Mouse (Mus musculus) intestine, embryonic 15.5 days (tissue): ENCODE data around the gene Umodl1. TPM values are rescaled to one million over a fixed set of nuclear protein-coding genes. Genes with fewer than 3 reads are reported as not detected.

Source experiments
- ATAC-seq: fragments of 200-750 bp; cut with Nextera tagmentation; 2 replicates; pipeline ENCODE4 v1.8.0; 2017; ENCODE audit warnings: moderate TSS enrichment, moderate library complexity
- H3K27ac ChIP-seq: fragments of 300-500 bp; sonication (generic); 2 replicates; pipeline ENCODE4 v1.5.1; 2015; ENCODE audit warnings: mild to moderate bottlenecking, inconsistent platforms
- H3K27me3 ChIP-seq: fragments of 300-500 bp; sonication (generic); replicated peaks from 2 replicates; pipeline ENCODE4 v1.6.1; 2015; ENCODE audit warnings: inconsistent platforms
- H3K36me3 ChIP-seq: fragments of 300-500 bp; sonication (generic); 2 replicates; pipeline ENCODE4 v1.6.1; 2015; ENCODE audit warnings: inconsistent platforms
- H3K4me1 ChIP-seq: fragments of 300-500 bp; sonication (generic); replicated peaks from 2 replicates; pipeline ENCODE4 v1.6.1; 2015; ENCODE audit warnings: inconsistent platforms
- H3K4me2 ChIP-seq: fragments of 300-500 bp; sonication (generic); replicated peaks from 2 replicates; pipeline ENCODE4 v1.6.1; 2015; ENCODE audit warnings: mild to moderate bottlenecking, inconsistent platforms
- H3K4me3 ChIP-seq: fragments of 300-500 bp; sonication (generic); replicated peaks from 2 replicates; pipeline ENCODE4 v1.5.1; 2015; ENCODE audit warnings: inconsistent platforms
- H3K9ac ChIP-seq: fragments of 300-500 bp; sonication (generic); 2 replicates; pipeline ENCODE4 v1.6.1; 2015; ENCODE audit warnings: inconsistent platforms
- H3K9me3 ChIP-seq: fragments of 300-500 bp; sonication (generic); 2 replicates; pipeline ENCODE4 v1.6.1; 2016; ENCODE audit warnings: inconsistent platforms
- WGBS: fragments of 180-500 bp; shearing (Covaris S2); methylation state at CpG from one replicate; pipeline ENCODE4 v1.1.7; 2015; 5-methylcytosine and 5-hydroxymethylcytosine counted together
- polyA plus RNA-seq: library from polyadenylated mRNA; unstranded; fragments of >200 nt; fragmentation: Nextera tagmentation; extraction: Ambion mirVana; gene quantifications from 2 replicates; pipeline ENCODE4 v1.2.1, GENCODE M21; 2015

The Umodl1 gene
- polyA plus RNA-seq, 1 experiment from 2014 or later = 0.06 TPM

DNA sequence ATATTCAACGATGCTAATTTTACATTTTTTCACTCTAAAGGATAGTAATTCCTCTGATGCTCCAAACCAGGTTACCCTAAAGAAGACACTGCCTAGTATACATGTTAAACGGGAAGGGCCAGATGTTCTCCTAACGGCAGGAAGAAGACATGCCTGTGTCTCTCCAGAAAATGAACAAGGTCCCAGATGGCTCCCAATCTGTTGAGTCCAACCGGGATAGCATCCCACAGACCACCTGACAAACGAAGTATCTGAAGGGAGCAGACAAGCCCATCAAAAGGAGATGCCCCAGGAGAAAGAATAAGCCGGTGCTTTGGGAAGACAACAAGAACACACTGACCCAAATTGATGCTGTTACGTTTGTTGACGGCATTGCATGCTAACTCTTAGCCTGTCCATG lies 2.8 kb upstream of the Umodl1 start:
- WGBS = 74% methylated on average over 8 of the region's 8 CpGs
- Histone ChIP-seq H3K4me3 (no peak overlapping the region), H3K27ac (no peak overlapping the region), H3K27me3 (no peaks in the 10 kb centered on the region), H3K4me2 (no peak overlapping the region), H3K36me3 (no peaks in the 10 kb centered on the region), H3K4me1 (no peaks in the 10 kb centered on the region), H3K9ac (no peak overlapping the region), H3K9me3 (no peaks in the 10 kb centered on the region)
- no peak for ATAC-seq

DNA sequence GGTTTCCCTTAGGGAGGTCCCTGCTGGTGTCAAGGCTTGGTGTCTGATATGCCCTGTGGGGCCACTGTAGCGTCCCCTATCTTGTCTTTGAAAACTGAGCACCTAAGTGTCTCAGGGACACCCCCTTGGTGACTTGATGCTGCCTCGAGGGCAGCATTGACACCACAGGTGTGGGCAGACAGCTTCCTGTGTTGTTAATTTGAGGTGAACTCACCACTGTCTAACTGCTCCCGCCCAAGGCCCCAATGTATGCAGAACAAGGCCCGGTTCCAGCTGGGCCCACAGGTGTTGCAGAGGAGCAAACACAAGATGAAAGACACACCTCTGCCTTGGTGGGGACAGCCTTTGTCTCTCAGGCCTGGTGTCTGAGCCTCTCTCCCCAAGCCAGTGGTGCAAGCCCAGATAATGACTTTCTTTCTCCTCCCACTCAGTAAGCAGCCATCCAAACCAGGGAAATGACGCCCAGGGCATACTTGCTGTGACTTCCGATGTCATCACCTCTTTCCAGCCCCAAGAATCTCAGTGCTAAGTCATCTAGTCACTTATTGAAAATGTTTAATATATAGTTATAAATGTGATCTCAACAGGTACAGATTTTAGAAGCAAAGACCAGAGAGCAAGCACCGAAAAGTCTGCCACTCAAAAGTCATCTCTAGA lies 7.6 kb downstream of the Umodl1 start:
- no peak for ATAC-seq
- Histone ChIP-seq H3K4me2 (no peak overlapping the region), H3K27ac (no peak overlapping the region), H3K4me3 (no peak overlapping the region), H3K9ac (no peak overlapping the region), H3K9me3 (no peaks in the 10 kb centered on the region), H3K4me1 (no peaks in the 10 kb centered on the region), H3K27me3 (no peaks in the 10 kb centered on the region), H3K36me3 (no peaks in the 10 kb centered on the region)
- WGBS = 56% methylated on average over 7 of the region's 7 CpGs

DNA sequence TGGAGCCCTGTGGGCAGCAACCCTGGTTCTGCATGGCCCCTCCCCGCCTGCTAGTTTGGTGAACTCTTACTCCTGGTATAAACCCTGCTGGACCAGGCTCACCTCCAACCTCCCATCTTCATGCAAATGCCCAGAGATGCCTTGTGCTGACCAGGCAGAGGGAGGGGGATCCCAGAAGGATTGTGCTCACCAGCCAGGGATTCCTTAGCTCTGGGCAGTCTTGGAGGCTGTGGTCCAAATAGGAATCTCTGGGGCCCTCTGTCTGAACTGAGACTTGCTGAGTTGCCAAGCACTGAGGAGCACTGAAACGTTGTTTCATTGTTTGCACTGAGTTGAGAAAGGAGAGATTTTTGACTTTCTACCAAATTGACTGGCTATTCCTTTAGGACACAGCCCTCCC lies 8.4 kb downstream of the Umodl1 start:
- Histone ChIP-seq H3K36me3 (no peaks in the 10 kb centered on the region), H3K27ac (no peak overlapping the region), H3K4me3 (no peak overlapping the region), H3K4me2 (no peak overlapping the region), H3K27me3 (no peaks in the 10 kb centered on the region), H3K9me3 (no peaks in the 10 kb centered on the region), H3K4me1 (no peaks in the 10 kb centered on the region), H3K9ac (no peak overlapping the region)
- 29% methylated on average over 2 of the region's 2 CpGs for WGBS
- no peak for ATAC-seq

DNA sequence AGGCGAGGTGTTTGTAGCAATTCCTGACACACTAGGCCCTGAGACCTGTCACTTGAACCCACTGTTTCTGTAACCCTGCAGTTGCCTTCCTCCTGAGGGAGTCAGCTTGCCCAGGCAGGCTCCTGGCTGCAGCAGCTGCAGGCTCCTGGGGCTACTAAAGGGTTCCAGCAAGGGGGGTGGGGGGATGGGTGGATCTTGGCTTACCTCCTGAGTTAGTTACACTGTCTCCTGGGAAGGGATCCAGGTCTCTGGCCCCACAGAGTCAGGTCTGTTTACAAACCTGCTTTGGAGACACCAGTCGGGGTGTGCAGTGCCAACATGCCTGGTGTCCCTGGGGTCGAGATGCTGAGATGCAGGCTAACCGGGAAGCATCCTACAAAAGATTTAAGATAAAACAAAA lies 15.5 kb downstream of the Umodl1 start:
- Histone ChIP-seq H3K4me2 (no peak overlapping the region), H3K4me1 (no peaks in the 10 kb centered on the region), H3K27me3 (no peaks in the 10 kb centered on the region), H3K36me3 (no peaks in the 10 kb centered on the region), H3K4me3 (no peak overlapping the region), H3K9ac (no peak overlapping the region), H3K9me3 (no peaks in the 10 kb centered on the region), H3K27ac (no peak overlapping the region)
- WGBS = 50% methylated on average over 4 of the region's 4 CpGs
- no peak for ATAC-seq

DNA sequence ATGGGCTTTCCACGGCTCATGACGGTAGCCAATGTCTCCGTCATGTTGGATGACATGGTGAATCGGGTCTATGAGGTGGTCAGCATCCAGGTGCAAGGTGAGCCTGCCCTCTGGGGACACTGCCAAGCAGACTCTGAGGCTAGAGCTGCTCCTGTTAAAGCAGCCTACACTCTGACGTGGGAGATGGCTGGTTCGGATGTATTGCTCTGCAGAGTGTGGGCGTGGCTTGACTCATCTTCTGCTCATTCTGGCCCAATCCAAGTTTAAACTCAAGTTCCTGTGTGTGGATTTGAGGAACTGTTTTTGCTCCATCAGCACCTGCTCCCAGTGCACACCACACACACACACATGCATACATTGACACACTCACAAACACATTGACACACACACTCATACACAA lies 17.4 kb downstream of the Umodl1 start:
- H3K4me1 ChIP-seq = no peaks in the 10 kb centered on the region

DNA sequence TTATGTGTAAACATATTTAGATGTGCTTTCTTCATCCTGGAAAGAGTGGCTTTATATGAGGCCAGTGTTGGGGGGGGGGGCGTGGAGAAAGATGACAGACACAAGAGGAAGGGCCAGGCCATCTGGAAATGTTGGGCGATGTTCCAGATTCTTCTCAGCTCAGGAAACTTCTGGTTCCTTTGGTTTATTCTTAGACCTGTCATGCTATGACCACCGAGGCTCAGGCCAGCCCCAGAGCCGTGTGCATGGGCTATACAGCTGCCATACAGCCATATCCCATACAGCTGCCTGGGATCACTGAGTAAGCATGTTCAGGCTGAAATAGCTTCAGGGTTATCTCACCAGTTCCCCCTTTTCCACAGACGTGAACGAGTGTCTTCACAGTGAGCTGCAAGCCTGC lies 18.9 kb downstream of the Umodl1 start:
- Histone ChIP-seq H3K27ac (peak overlapping the region; percentile 18; the same call in 1 of the 2 replicates), H3K9ac (no peak overlapping the region), H3K27me3 (no peaks in the 10 kb centered on the region), H3K9me3 (no peaks in the 10 kb centered on the region), H3K4me1 (no peaks in the 10 kb centered on the region), H3K4me2 (no peak overlapping the region), H3K4me3 (no peak overlapping the region), H3K36me3 (no peaks in the 10 kb centered on the region)
- 42% methylated on average over 6 of the region's 6 CpGs for WGBS
- peak; percentile 47; the same call in 1 of the 2 replicates for ATAC-seq

More for the DNA sequence above, 17.4 kb downstream of the Umodl1 start:
- 77% methylated on average over 7 of the region's 7 CpGs for WGBS
- ATAC-seq = no peak
- Histone ChIP-seq H3K9ac (no peak overlapping the region), H3K27me3 (no peaks in the 10 kb centered on the region), H3K4me3 (no peak overlapping the region), H3K36me3 (no peaks in the 10 kb centered on the region), H3K4me2 (no peak overlapping the region), H3K27ac (no peak overlapping the region), H3K9me3 (no peaks in the 10 kb centered on the region)

DNA sequence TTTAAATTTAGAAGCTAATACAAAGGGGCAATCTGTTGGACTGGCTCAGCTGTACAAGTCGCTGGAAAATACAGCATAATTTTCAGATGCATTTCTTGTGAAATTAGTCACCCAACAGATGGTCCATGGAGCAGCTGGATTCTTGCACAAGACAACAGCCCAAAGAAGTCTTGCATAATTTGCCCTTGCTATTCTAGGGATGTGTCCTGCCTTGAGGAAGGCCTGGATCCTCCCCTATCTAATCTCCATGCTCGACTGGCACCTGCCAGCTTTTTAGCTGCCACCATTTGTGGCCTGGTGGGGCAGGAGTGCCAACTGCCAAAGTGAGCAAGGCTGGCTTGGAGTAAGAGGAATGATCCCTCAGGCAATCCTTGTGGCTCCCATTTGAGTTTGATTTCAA lies 22.9 kb downstream of the Umodl1 start:
- 66% methylated on average over 2 of the region's 2 CpGs for WGBS
- Histone ChIP-seq H3K27ac (no peak overlapping the region), H3K27me3 (no peaks in the 10 kb centered on the region), H3K4me3 (no peak overlapping the region), H3K4me2 (no peak overlapping the region), H3K9ac (no peak overlapping the region), H3K36me3 (no peaks in the 10 kb centered on the region), H3K9me3 (no peaks in the 10 kb centered on the region), H3K4me1 (no peaks in the 10 kb centered on the region)
- ATAC-seq = no peak

DNA sequence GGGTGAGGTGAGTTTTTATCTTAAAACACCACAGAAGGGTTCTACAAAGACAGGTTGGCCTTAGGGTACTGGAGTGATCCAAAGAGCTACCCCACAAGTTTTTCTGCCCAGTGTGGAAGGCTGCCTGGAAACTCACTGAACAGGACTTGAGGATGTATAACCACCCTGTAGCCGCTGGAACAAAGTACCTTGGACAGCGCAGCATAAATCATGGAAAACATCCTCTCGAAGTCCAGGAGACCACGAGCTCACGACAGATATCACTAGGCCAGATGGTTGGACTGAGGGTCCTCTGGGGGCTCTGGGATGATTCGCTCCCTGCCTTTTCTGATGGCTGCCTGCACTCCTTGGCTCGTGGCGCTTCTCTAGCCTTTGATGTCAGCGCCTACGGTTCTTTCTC lies 24.1 kb downstream of the Umodl1 start:
- H3K27me3 ChIP-seq = no peaks in the 10 kb centered on the region
- WGBS = 60% methylated on average over 10 of the region's 10 CpGs
- ATAC-seq = no peak
- H3K4me2 ChIP-seq = no peak overlapping the region
- H3K4me1 ChIP-seq = no peaks in the 10 kb centered on the region
- no peaks in the 10 kb centered on the region for H3K9me3 ChIP-seq
- no peaks in the 10 kb centered on the region for H3K36me3 ChIP-seq
- H3K27ac ChIP-seq = no peak overlapping the region
- no peak overlapping the region for H3K9ac ChIP-seq
- H3K4me3 ChIP-seq = no peak overlapping the region

DNA sequence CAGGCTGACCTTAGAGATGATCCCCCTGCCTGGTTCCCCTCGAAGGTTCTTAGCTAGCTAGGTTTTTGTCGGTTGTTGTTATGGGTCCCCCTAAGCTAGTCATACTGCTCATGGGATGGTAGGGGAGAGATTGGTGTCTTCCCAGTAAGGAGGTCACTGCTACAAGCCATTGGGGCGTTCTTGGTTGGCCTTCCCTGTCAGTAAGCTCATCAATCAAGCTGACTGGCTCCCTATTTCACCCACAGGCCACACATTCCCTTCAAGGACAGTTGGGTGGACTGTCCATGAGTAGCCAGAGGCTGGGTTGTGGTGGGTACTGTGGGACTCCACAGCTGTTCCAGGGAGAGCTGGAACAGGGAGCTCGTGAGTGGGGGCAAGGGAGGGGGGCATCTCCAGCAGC lies 29.1 kb downstream of the Umodl1 start:
- no peak for ATAC-seq
- Histone ChIP-seq H3K4me1 (no peaks in the 10 kb centered on the region), H3K9ac (no peak overlapping the region), H3K4me2 (no peak overlapping the region), H3K27ac (no peak overlapping the region), H3K4me3 (no peak overlapping the region), H3K36me3 (no peaks in the 10 kb centered on the region), H3K27me3 (no peaks in the 10 kb centered on the region), H3K9me3 (no peaks in the 10 kb centered on the region)
- 72% methylated on average over 4 of the region's 4 CpGs for WGBS

DNA sequence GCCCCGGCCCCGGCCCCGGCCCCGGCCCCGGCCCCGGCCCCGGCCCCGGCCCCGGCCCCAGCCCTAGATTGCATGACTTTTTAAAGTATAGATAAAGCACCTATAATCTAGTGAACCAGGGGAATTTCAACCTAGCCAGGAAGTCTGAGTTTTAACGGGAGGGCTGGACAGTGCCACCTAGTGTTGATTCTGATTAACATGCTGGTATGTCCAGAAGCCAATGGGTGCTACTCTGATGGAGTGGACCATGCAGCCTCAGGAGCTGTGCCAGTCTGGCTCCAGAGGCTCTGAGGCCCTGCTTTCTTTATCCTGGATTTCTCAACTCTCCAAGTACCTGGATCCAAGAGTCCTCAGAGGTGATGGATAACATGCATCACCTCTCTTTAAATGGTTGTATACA lies 35.8 kb downstream of the Umodl1 start:
- ATAC-seq = no peak
- H3K9me3 ChIP-seq = no peaks in the 10 kb centered on the region
- no peak overlapping the region for H3K9ac ChIP-seq
- H3K4me1 ChIP-seq = no peaks in the 10 kb centered on the region
- H3K4me3 ChIP-seq = no peak overlapping the region
- H3K27ac ChIP-seq = no peak overlapping the region
- H3K36me3 ChIP-seq = no peaks in the 10 kb centered on the region
- H3K4me2 ChIP-seq = no peak overlapping the region
- no peaks in the 10 kb centered on the region for H3K27me3 ChIP-seq
- WGBS = 62% methylated on average over 10 of the region's 10 CpGs

DNA sequence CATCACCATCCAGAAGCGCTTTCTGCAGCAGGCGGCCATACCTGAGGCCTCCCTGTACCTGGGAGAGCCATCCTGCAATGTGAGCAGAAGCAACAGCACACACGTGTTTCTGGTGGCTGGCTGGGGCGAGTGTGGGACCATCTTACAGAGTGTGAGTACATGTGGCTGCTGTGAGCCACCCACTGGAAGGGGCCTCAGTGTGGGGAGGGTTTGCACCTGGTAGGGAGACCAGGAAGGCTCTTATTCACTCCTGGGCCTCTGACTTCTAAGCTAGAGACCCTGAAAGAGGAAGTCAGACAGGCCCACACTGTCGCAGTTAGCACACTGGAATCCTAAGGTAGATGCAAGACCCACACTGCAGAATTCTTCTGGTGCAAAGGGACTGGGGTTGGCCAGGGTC lies 41.9 kb downstream of the Umodl1 start:
- H3K4me3 ChIP-seq = no peak overlapping the region
- H3K27ac ChIP-seq = no peak overlapping the region
- H3K9ac ChIP-seq = no peak overlapping the region
- no peaks in the 10 kb centered on the region for H3K36me3 ChIP-seq
- ATAC-seq = no peak
- 75% methylated on average over 5 of the region's 5 CpGs for WGBS
- H3K4me2 ChIP-seq = no peak overlapping the region
- no peaks in the 10 kb centered on the region for H3K27me3 ChIP-seq
- H3K4me1 ChIP-seq = no peaks in the 10 kb centered on the region
- H3K9me3 ChIP-seq = no peaks in the 10 kb centered on the region

DNA sequence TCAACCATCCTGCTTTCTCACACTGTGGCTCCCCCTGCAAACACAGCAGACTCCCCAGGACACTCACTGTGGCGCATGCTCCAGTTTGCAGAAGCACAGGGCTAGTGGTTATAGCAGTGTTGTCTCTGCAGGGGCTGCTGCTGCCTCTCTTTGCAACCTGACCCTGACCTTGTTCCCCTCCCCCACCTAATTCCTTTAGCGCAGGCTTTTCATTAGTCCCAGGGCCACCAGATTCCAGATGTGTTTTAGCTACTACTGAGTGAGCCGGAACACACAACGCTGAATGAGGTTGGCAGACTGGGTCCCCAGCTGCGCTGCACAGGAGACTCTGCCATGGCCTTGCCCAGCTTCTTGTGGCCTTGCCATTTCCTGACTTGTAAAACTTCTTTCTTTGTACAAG lies 46.5 kb downstream of the Umodl1 start:
- no peaks in the 10 kb centered on the region for H3K4me1 ChIP-seq
- H3K9ac ChIP-seq = no peak overlapping the region
- H3K27me3 ChIP-seq = no peaks in the 10 kb centered on the region
- 30% methylated on average over 5 of the region's 5 CpGs for WGBS
- no peak overlapping the region for H3K4me2 ChIP-seq
- no peak overlapping the region for H3K4me3 ChIP-seq
- H3K27ac ChIP-seq = no peak overlapping the region
- H3K9me3 ChIP-seq = no peaks in the 10 kb centered on the region
- ATAC-seq = no peak
- no peaks in the 10 kb centered on the region for H3K36me3 ChIP-seq

DNA sequence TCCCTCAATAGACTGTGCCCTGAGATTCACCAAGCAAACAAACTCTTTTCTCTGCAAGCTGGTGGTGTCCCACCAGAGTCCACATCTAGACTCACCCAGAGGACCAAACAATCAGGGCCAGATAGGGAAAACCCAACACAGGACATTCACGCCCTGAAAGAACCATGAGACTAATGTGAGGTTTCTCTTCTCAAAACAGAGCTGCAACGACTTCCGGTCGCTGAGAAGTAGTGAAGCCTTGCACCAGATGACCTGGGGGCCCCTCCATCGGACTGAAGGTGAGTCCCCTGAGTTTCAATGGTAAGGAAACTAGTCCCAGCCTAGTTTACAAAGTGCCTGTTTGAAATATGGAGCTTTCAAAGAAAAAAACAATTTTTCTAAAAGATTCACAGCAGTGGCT lies 48.2 kb downstream of the Umodl1 start:
- no peak for ATAC-seq
- Histone ChIP-seq H3K4me3 (no peak overlapping the region), H3K36me3 (no peaks in the 10 kb centered on the region), H3K27me3 (no peaks in the 10 kb centered on the region), H3K4me1 (no peaks in the 10 kb centered on the region), H3K9me3 (no peaks in the 10 kb centered on the region), H3K4me2 (no peak overlapping the region), H3K27ac (no peak overlapping the region), H3K9ac (no peak overlapping the region)
- 84% methylated on average over 5 of the region's 5 CpGs for WGBS
